8 mouse cellular contexts compared by ENCODE assay signal in the genomic region with DNA sequence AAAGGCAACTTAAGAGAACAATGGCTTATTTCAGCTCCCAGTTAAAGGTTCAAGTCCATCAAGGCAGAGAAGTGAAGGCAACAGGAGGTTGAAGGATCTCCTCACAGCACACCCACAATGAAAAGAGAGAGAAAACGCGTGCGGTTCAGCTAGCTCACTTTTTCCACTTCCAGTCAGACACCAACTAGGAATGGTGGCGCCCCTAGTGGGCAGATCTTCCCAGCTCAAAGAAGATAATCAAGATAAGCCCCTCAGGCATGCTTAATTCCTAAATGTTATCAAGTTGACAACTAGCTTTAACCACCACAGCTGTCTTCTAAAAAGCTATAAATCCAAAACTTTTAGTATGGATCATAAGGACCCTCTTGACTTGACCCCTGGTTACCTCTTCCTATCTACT. TPM values are rescaled to one million over a fixed set of nuclear protein-coding genes. Genes with fewer than 3 reads are reported as not detected.
DNase-seq lines count a peak whose midpoint lies in the region; ATAC-seq and TF ChIP-seq lines count a peak whose summit lies in the region.

No protein-coding gene starts in this region.

- no peaks in the 10 kb centered on the region for H3K27me3 ChIP-seq in heart, postnatal 0 days (ENCODE audit: control insufficient read depth, insufficient read depth, low read length)
- peaks cover 23% of the 10 kb centered on the region for H3K27me3 ChIP-seq in limb, embryonic 12.5 days
- no peaks in the 10 kb centered on the region for H3K27me3 ChIP-seq in thymus, adult 2 months (ENCODE audit: control insufficient read depth, insufficient read depth, low read length)

- no peak for ATAC-seq in heart, postnatal 0 days (ENCODE audit: insufficient read depth, low read depth)
- ATAC-seq in limb, embryonic 12.5 days (ENCODE audit: insufficient number of reproducible peaks, insufficient read depth, low FRiP score, low TSS enrichment, low read depth) = no peak

- no peak overlapping the region for H3K27ac ChIP-seq in heart, postnatal 0 days (ENCODE audit: low read depth)
- H3K27ac ChIP-seq in limb, embryonic 12.5 days = no peak overlapping the region
- H3K27ac ChIP-seq in thymus, adult 2 months (ENCODE audit: control insufficient read depth, insufficient read depth, low read length) = no peak overlapping the region

- no peak for TF ChIP-seq EP300 in heart, postnatal 0 days (IDR thresholded peaks at IDR 0.05; ENCODE audit: low read depth)

- no peak for TF ChIP-seq POLR2A in thymus, adult 2 months (IDR thresholded peaks at IDR 0.05; ENCODE audit: control insufficient read depth, extremely low read depth, insufficient read depth, low read length, poor library complexity)

- H3K4me2 ChIP-seq in heart, postnatal 0 days (ENCODE audit: low read depth, low read length) = peak overlapping the region; percentile 79
- peak overlapping the region; percentile 92 for H3K4me2 ChIP-seq in limb, embryonic 12.5 days

- peak; percentile 64 for DNase-seq in layer of hippocampus, postnatal 10 days (ENCODE audit: low spot score in 2 of 2)
- no peak for DNase-seq in layer of hippocampus, postnatal 14 days (ENCODE audit: low spot score in 2 of 2)
- DNase-seq in MN1 (ENCODE audit: low spot score) = peak; percentile 39
- peak; percentile 40 to 55 for DNase-seq in cerebellum, postnatal 36 days
- DNase-seq in heart, postnatal 0 days (ENCODE audit: low spot score) = peak; percentile 17
- DNase-seq in monocyte, adult 2 months (ENCODE audit: low read depth in 1 of 2, low spot score in 2 of 2) = peak; percentile 45 to 49
- DNase-seq in thymus, adult 2 months = peak; percentile 74

- H3K4me3 ChIP-seq in heart, postnatal 0 days (ENCODE audit: low read depth, low read length) = peak overlapping the region; percentile 71
- no peak overlapping the region for H3K4me3 ChIP-seq in limb, embryonic 12.5 days (replicated peaks)
- no peak overlapping the region for H3K4me3 ChIP-seq in thymus, adult 2 months (ENCODE audit: control insufficient read depth, insufficient read depth, low read length)

- H3K9ac ChIP-seq in heart, postnatal 0 days (replicated peaks; ENCODE audit: low read depth, low read length) = peak overlapping the region; percentile 77; the same call in 1 of the 2 replicates
- no peak overlapping the region for H3K9ac ChIP-seq in limb, embryonic 12.5 days (replicated peaks)

- H3K9me3 ChIP-seq in heart, postnatal 0 days (replicated peaks; ENCODE audit: control insufficient read depth, low read length) = no peaks in the 10 kb centered on the region
- H3K9me3 ChIP-seq in limb, embryonic 12.5 days = no peaks in the 10 kb centered on the region

- H3K4me1 ChIP-seq in heart, postnatal 0 days (ENCODE audit: control insufficient read depth, insufficient read depth) = peaks cover 9% of the 10 kb centered on the region
- peaks cover 16% of the 10 kb centered on the region for H3K4me1 ChIP-seq in limb, embryonic 12.5 days (replicated peaks)
- H3K4me1 ChIP-seq in thymus, adult 2 months (replicated peaks; ENCODE audit: control insufficient read depth, insufficient read depth, low read length) = peaks cover 7% of the 10 kb centered on the region

- peak; percentile 42 for TF ChIP-seq CTCF in heart, postnatal 0 days (IDR thresholded peaks at IDR 0.05; ENCODE audit: low read depth)
- no peak for TF ChIP-seq CTCF in thymus, adult 2 months (IDR thresholded peaks at IDR 0.05; ENCODE audit: borderline replicate concordance, control insufficient read depth, extremely low read depth, insufficient read depth, low read length, poor library complexity)

- 6% methylated on average over 4 of the region's 4 CpGs for WGBS in heart, postnatal 0 days
- WGBS in limb, embryonic 12.5 days = 10% methylated on average over 4 of the region's 4 CpGs
- WGBS in thymus, adult 2 months = under 1% methylated on average over 4 of the region's 4 CpGs

- peaks cover 5% of the 10 kb centered on the region for H3K36me3 ChIP-seq in heart, postnatal 0 days (replicated peaks; ENCODE audit: control insufficient read depth, insufficient read depth, low read length)
- H3K36me3 ChIP-seq in limb, embryonic 12.5 days = peaks cover 5% of the 10 kb centered on the region
- H3K36me3 ChIP-seq in thymus, adult 2 months (ENCODE audit: control insufficient read depth, insufficient read depth, low read length) = no peaks in the 10 kb centered on the region

RNA-seq across cellular contexts. Expression of a gene that starts 1.4 kb away (rescaled TPM):
- 1 to 10 TPM; 8.5 to 9.5 TPM for total RNA-seq in layer of hippocampus, postnatal 10 days (2021)
- total RNA-seq in layer of hippocampus, postnatal 14 days (2021) = 10 to 100 TPM; 11.2 to 12.0 TPM
- 32.5 and 113 TPM in 2 replicates for total RNA-seq in heart, postnatal 0 days (2014; rRNA removed; ENCODE audit: low replicate concordance)
- 48.4 and 48.6 TPM in 2 replicates for polyA plus RNA-seq in heart, postnatal 0 days (2015; fragmentation: Nextera tagmentation; extraction: Ambion mirVana)
- polyA plus RNA-seq in limb, embryonic 12.5 days (2016; fragmentation: Nextera tagmentation; extraction: Ambion mirVana) = 9.7 and 11.0 TPM in 2 replicates
- polyA plus RNA-seq in thymus, adult 2 months (2012; rRNA removed) = 3.5 and 4.7 TPM in 2 replicates

RNA-seq across cellular contexts. Expression of a gene that starts 1.6 kb away (rescaled TPM):
- total RNA-seq in layer of hippocampus, postnatal 10 days (2021) = 1 to 10 TPM; 4.8 to 7.6 TPM
- total RNA-seq in layer of hippocampus, postnatal 14 days (2021) = 1 to 10 TPM; 3.4 to 3.9 TPM
- 12.8 and 13.8 TPM in 2 replicates for total RNA-seq in heart, postnatal 0 days (2014; rRNA removed; ENCODE audit: low replicate concordance)
- polyA plus RNA-seq in heart, postnatal 0 days (2015; fragmentation: Nextera tagmentation; extraction: Ambion mirVana) = 3.6 and 4.8 TPM in 2 replicates
- polyA plus RNA-seq in limb, embryonic 12.5 days (2016; fragmentation: Nextera tagmentation; extraction: Ambion mirVana) = 45.2 and 47.7 TPM in 2 replicates
- 27.5 and 36.4 TPM in 2 replicates for polyA plus RNA-seq in thymus, adult 2 months (2012; rRNA removed)

RNA-seq across cellular contexts. Expression of a gene that starts 14.8 kb away (rescaled TPM):
- 10 to 100 TPM; 66.2 to 73.7 TPM for total RNA-seq in layer of hippocampus, postnatal 10 days (2021)
- 10 to 100 TPM; 64.7 to 68.3 TPM for total RNA-seq in layer of hippocampus, postnatal 14 days (2021)
- 76.6 and 77.4 TPM in 2 replicates for total RNA-seq in heart, postnatal 0 days (2014; rRNA removed; ENCODE audit: low replicate concordance)
- polyA plus RNA-seq in heart, postnatal 0 days (2015; fragmentation: Nextera tagmentation; extraction: Ambion mirVana) = 37.6 and 39.6 TPM in 2 replicates
- polyA plus RNA-seq in limb, embryonic 12.5 days (2016; fragmentation: Nextera tagmentation; extraction: Ambion mirVana) = 87.7 and 88.1 TPM in 2 replicates
- 38.0 and 40.8 TPM in 2 replicates for polyA plus RNA-seq in thymus, adult 2 months (2012; rRNA removed)

RNA-seq across cellular contexts. Expression of a gene that starts 53.7 kb away (rescaled TPM):
- 10 to 100 TPM; 32.0 to 40.6 TPM for total RNA-seq in layer of hippocampus, postnatal 10 days (2021)
- 10 to 100 TPM; 33.2 to 33.9 TPM for total RNA-seq in layer of hippocampus, postnatal 14 days (2021)
- 17.3 and 24.2 TPM in 2 replicates for total RNA-seq in heart, postnatal 0 days (2014; rRNA removed; ENCODE audit: low replicate concordance)
- polyA plus RNA-seq in heart, postnatal 0 days (2015; fragmentation: Nextera tagmentation; extraction: Ambion mirVana) = 12.5 and 12.6 TPM in 2 replicates
- polyA plus RNA-seq in limb, embryonic 12.5 days (2016; fragmentation: Nextera tagmentation; extraction: Ambion mirVana) = 41.3 and 43.2 TPM in 2 replicates
- polyA plus RNA-seq in thymus, adult 2 months (2012; rRNA removed) = 12.9 and 13.5 TPM in 2 replicates

RNA-seq across cellular contexts. Expression of a gene that starts 58.5 kb away (rescaled TPM):
- total RNA-seq in layer of hippocampus, postnatal 10 days (2021) = 1 to 10 TPM; 2.4 to 2.9 TPM
- under 1 TPM; 0.46 to 0.79 TPM for total RNA-seq in layer of hippocampus, postnatal 14 days (2021)
- total RNA-seq in heart, postnatal 0 days (2014; rRNA removed; ENCODE audit: low replicate concordance) = not detected in 2 replicates
- polyA plus RNA-seq in heart, postnatal 0 days (2015; fragmentation: Nextera tagmentation; extraction: Ambion mirVana) = not detected in 2 replicates
- 0.74 and 1.1 TPM in 2 replicates for polyA plus RNA-seq in limb, embryonic 12.5 days (2016; fragmentation: Nextera tagmentation; extraction: Ambion mirVana)
- polyA plus RNA-seq in thymus, adult 2 months (2012; rRNA removed) = 0.77 and 0.84 TPM in 2 replicates

Comparison
In these comparisons a context has a peak if more than half of its experiments do, and no peak if none do; other contexts are left out.
1. DNase-seq: peak in layer of hippocampus, postnatal 10 days (2 of 2), MN1 (single experiment), cerebellum, postnatal 36 days (2 of 2), heart, postnatal 0 days (single experiment), monocyte, adult 2 months (2 of 2) and thymus, adult 2 months (single experiment); none in layer of hippocampus, postnatal 14 days (0 of 2).